8 mouse cellular contexts compared by ENCODE assay signal in the genomic region with DNA sequence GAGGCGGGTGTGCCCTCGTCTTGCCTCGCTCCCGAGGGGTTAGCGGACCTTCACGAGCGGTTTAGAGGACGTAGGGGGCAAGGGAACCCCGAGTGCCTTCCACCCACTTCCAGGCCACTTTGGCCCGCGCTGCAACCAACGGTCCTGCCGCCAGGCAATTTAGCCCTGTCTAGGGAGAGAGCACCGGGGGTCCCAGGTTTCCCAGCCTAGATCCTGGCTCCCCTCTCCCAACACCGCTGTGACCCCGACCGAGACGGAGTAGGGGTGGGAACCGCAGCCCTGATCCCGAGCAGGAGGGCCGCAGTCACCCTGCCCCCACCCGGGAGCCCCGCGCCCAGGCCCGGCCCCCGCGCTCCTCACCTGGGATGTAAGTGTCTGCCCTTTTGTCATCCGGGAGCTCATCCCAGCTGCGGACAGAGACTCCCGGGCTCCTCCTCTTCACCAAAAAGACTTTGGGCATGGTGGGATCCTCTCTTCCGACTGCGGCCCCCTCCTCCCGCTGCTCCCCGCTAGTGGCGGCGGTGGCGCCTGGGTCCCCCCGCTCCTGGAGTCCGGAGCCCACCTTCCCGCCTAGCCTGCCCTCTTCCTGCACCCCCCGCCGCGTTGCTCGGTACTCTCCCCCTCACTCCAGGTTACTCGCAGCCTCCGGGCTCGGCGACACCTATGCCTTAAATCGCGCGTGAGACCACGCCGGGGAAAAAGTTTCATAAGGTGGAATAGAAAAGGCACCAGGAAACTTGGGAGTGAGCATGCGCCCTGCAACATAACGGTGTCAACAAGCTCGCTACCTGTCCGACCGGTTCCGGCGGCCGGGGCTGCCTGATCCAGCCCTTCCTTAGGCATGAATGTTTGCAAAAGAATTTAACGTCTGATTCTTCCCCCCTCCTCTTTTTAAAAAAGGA. TPM values are rescaled to one million over a fixed set of nuclear protein-coding genes. Genes with fewer than 3 reads are reported as not detected.
DNase-seq lines count a peak whose midpoint lies in the region; ATAC-seq and TF ChIP-seq lines count a peak whose summit lies in the region.

Gene Ovol2 (minus strand): TSS at position 746 of the 902 bp plus-strand sequence.

- WGBS in forebrain, embryonic 12.5 days: under 1% methylated on average over 62 of the region's 62 CpGs
- WGBS in kidney, adult 2 months: under 1% methylated on average over 62 of the region's 62 CpGs
- WGBS in lung, adult 2 months: 2% methylated on average over 62 of the region's 62 CpGs

- ATAC-seq in forebrain, embryonic 12.5 days (ENCODE audit: low FRiP score): peak; percentile 59

- TF ChIP-seq CTCF in E14TG2a.4 (conservative IDR thresholded peaks at IDR 0.05; ENCODE audit: low read length): no peak
- TF ChIP-seq CTCF in kidney, adult 2 months (conservative IDR thresholded peaks at IDR 0.05; ENCODE audit: insufficient read depth, insufficient read length, low read depth, low read length): no peak
- no peak for TF ChIP-seq CTCF in lung, adult 2 months (IDR thresholded peaks at IDR 0.05; ENCODE audit: insufficient read depth, low read length)

- H3K36me3 ChIP-seq in E14TG2a.4 (ENCODE audit: insufficient read depth, low read length): no peaks in the 10 kb centered on the region
- H3K36me3 ChIP-seq in forebrain, embryonic 12.5 days (replicated peaks): no peaks in the 10 kb centered on the region
- no peaks in the 10 kb centered on the region for H3K36me3 ChIP-seq in kidney, adult 2 months (ENCODE audit: control insufficient read depth, insufficient read depth, low read length)

- H3K4me1 ChIP-seq in E14TG2a.4 (replicated peaks; ENCODE audit: low read depth, low read length): peaks cover 57% of the 10 kb centered on the region
- H3K4me1 ChIP-seq in forebrain, embryonic 12.5 days: peaks cover 35% of the 10 kb centered on the region
- H3K4me1 ChIP-seq in kidney, adult 2 months (ENCODE audit: control insufficient read depth, insufficient read depth, low read length): no peaks in the 10 kb centered on the region; the same call in 1 of the 2 replicates
- H3K4me1 ChIP-seq in lung, adult 2 months (ENCODE audit: control insufficient read depth, insufficient read depth, low read length): peaks cover 15% of the 10 kb centered on the region

- H3K27ac ChIP-seq in forebrain, embryonic 12.5 days: no peak within 1 kb of the TSS
- peak within 1 kb of the TSS; percentile 37 for H3K27ac ChIP-seq in kidney, adult 2 months (ENCODE audit: insufficient read depth, low read depth, low read length)

- no peak for TF ChIP-seq POLR2A in kidney, adult 2 months (IDR thresholded peaks at IDR 0.05; ENCODE audit: low read depth, low read length)
- no peak for TF ChIP-seq POLR2A in lung, adult 2 months (IDR thresholded peaks at IDR 0.05; ENCODE audit: borderline replicate concordance, extremely low read depth, low read depth, low read length)

- peak within 1 kb of the TSS; percentile 30; the same call in 1 of the 2 replicates for H3K9ac ChIP-seq in forebrain, embryonic 12.5 days

- peak within 1 kb of the TSS; percentile 83 for H3K4me2 ChIP-seq in forebrain, embryonic 12.5 days

- H3K4me3 ChIP-seq in E14TG2a.4 (replicated peaks; ENCODE audit: low read length): peak within 1 kb of the TSS; percentile 83
- peak within 1 kb of the TSS; percentile 48 for H3K4me3 ChIP-seq in forebrain, embryonic 12.5 days (replicated peaks)
- peak within 1 kb of the TSS; percentile 65 for H3K4me3 ChIP-seq in kidney, adult 2 months (ENCODE audit: insufficient read depth, low read depth, low read length)
- H3K4me3 ChIP-seq in lung, adult 2 months (replicated peaks; ENCODE audit: extremely low read depth, low read depth, low read length): peak within 1 kb of the TSS; percentile 81

- DNase-seq in adrenal gland, postnatal 14 days: peak; percentile 13
- DNase-seq in adrenal gland, postnatal 36 days: no peak
- peak; percentile 75 for DNase-seq in kidney, adult 2 months
- peak; percentile 76 for DNase-seq in lung, adult 2 months
- DNase-seq in ovary, postnatal 14 days (ENCODE audit: low spot score): peak; percentile 34
- DNase-seq in natural killer cell, adult 2 months (ENCODE audit: low spot score in 2 of 2): no peak

- peaks cover 74% of the 10 kb centered on the region for H3K27me3 ChIP-seq in E14TG2a.4 (ENCODE audit: insufficient read depth, low read length)
- H3K27me3 ChIP-seq in forebrain, embryonic 12.5 days: peaks cover 88% of the 10 kb centered on the region
- H3K27me3 ChIP-seq in kidney, adult 2 months (replicated peaks; ENCODE audit: control insufficient read depth, insufficient read depth, low read length): peaks cover 4% of the 10 kb centered on the region; the same call in 1 of the 2 replicates

- H3K9me3 ChIP-seq in E14TG2a.4 (ENCODE audit: low read length): no peaks in the 10 kb centered on the region
- H3K9me3 ChIP-seq in forebrain, embryonic 12.5 days: no peaks in the 10 kb centered on the region

RNA-seq across cellular contexts. Expression of gene Ovol2, which starts in this region (rescaled TPM):
- not detected in 2 replicates for total RNA-seq in adrenal gland, postnatal 14 days (2021)
- not detected for total RNA-seq in adrenal gland, postnatal 36 days (2021)
- polyA plus RNA-seq in forebrain, embryonic 12.5 days (2016; fragmentation: Nextera tagmentation; extraction: Ambion mirVana): 0.13 and 0.17 TPM in 2 replicates
- polyA plus RNA-seq in kidney, adult 2 months (2012; rRNA removed): 2.1 and 3.0 TPM in 2 replicates
- 6.7 and 7.4 TPM in 2 replicates for polyA plus RNA-seq in lung, adult 2 months (2012; rRNA removed)

Comparison
In these comparisons a context has a peak if more than half of its experiments do, and no peak if none do; other contexts are left out.
1. Peak in DNase-seq in adrenal gland, postnatal 14 days; RNA of the gene not detected or under 1 TPM.
2. Peak in ATAC-seq, H3K4me3 ChIP-seq, H3K9ac ChIP-seq and H3K4me2 ChIP-seq in forebrain, embryonic 12.5 days; RNA of the gene not detected or under 1 TPM.
3. DNase-seq: peak in kidney, adult 2 months (single experiment), lung, adult 2 months (single experiment) and ovary, postnatal 14 days (single experiment); none in adrenal gland, postnatal 36 days (0 of 2) and natural killer cell, adult 2 months (0 of 2).
4. Peak in every context shown above with its lines, with median percentiles within 50 percentile points of each other: H3K4me3 ChIP-seq.